Mouse (Mus musculus) brain, embryonic 14.5 days (tissue): ENCODE data around the gene Smdt1. TPM values are rescaled to one million over a fixed set of nuclear protein-coding genes. Genes with fewer than 3 reads are reported as not detected.

Source experiments
- DNase-seq: peaks from one replicate; pipeline ENCODE4 v3.0.0-alpha.2; 2011; ENCODE audit warnings: low read depth
- CTCF ChIP-seq: fragments of 200-500 bp; IDR thresholded peaks from 2 replicates; pipeline ENCODE4 v1.5.1; 2012; ENCODE audit warnings: inconsistent platforms, mild to moderate bottlenecking, moderate library complexity, borderline replicate concordance; ENCODE audit not compliant: insufficient read depth, insufficient read length; ENCODE audit errors: extremely low read depth
- POLR2A ChIP-seq: fragments of 200-500 bp; IDR thresholded peaks from 2 replicates; pipeline ENCODE4 v1.6.1; 2012; ENCODE audit warnings: mild to moderate bottlenecking, inconsistent platforms, borderline replicate concordance; ENCODE audit not compliant: poor library complexity, insufficient read depth, insufficient read length, severe bottlenecking; ENCODE audit errors: extremely low read depth
- polyA plus RNA-seq: library from polyadenylated mRNA; depleted of rRNA; stranded (reverse); fragments of >200 nt; gene quantifications from 2 replicates; pipeline ENCODE4 v1.2.3, GENCODE M21; 2012

Gene Smdt1
- polyA plus RNA-seq, 1 experiment: 231 TPM

DNA sequence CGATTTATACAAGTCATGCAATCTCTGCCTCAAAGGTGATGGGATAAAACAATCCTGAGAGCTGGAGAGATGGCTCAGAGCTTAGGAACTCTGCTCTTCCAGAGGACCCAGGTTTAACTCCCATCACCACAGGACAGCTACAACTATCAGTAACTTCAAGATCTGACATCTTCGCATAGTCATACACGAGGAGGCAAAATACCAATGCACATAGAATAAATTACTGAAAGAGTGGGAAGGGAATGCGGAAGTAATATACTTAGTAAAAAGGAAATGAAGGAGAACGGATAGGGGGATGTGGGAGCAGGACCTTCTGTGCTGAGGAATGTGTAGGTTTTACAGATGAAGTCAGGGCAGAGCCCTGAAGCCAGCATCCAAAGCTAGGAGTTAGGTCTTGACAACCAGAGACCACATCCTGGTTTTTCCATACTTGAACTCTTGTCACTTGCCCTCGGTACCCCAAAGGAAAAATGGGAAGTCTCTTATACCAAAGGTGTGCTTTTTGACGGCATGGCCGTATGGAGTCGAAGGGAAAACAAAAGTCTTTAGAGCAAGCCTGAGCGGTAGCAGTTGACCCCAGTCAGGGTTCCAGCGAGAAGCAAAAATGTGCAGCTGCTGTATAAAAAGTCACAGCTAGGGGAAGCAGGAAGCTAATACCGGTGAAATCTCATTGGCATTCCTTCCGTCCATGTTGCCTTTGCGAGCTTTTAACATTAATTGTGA, 8.0 kb downstream of the Smdt1 start:
- no peak for TF ChIP-seq POLR2A
- no peak for TF ChIP-seq CTCF
- no peak for DNase-seq

DNA sequence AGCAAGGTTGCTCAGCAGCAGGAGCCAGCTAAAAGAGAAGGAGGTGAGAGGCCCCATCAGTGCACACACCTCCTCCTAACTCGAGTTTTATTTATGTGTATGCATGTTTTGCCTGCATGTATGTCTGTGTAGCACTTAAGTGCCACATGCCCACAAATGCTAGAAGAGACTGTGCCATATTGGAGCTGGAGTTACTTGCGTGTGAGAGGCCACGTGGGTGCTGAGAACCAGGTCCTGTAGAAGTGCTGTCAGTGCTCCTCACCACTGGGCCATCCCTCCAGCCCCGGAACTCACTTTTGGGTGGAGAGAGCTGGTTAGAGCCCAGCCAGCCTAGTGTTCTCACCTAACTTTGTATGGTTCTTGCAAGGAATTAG, 8.5 kb downstream of the Smdt1 start:
- no peak for TF ChIP-seq CTCF
- no peak for TF ChIP-seq POLR2A
- no peak for DNase-seq

DNA sequence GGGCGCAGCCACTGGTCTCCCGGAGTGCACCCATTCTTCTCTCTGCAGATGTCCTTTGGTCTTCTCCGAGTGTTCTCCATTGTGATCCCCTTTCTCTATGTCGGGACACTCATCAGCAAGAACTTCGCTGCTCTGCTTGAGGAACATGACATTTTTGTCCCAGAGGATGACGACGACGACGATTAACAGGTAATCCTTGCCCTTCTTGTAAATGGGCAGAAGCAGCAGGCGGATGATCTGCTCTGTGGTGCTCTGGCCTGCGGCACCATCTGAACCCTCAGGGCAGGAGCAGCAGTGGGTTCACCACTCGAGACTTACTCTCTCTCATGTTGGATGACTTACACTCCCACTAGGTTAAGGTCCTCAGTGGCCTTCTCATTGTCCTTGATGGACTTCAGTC, 9.1 kb downstream of the Smdt1 start:
- DNase-seq: no peak
- TF ChIP-seq CTCF (no peak), POLR2A (no peak)

DNA sequence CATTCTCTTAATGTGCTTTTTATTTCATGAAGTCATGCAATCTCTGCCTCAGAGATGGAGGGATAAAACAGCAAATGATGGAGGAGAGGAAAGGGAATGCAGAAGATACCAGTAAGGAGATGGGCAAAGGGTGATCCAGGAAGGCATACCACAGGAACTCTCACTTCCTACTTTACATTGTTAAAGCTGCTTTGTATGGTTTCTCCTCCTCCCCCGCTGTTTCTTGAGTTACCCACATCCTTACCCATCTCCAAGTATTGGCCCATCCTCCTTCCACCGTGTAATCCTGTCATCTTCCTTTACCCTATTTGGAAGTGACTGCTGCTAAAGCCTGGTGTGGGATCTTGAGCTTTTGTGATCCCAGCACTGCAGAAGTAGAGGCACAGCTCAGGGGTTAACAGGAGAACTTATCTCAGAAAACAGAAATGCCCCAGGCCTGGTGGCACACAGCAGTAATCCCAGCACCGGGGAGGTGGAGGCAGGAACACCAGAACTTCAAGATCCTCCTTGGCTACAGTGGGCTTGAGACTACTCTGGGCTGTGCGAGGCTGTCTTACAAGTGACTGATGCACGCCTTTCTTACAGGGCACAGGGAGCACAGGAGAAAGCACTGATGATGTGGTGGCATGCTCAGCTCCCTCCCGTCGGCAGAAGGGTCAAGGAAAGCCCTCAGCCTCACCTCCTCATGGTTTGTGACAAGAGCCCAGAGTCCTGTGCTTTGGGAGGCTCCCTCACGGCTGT, 9.7 kb downstream of the Smdt1 start:
- no peak for TF ChIP-seq CTCF
- TF ChIP-seq POLR2A: no peak

DNA sequence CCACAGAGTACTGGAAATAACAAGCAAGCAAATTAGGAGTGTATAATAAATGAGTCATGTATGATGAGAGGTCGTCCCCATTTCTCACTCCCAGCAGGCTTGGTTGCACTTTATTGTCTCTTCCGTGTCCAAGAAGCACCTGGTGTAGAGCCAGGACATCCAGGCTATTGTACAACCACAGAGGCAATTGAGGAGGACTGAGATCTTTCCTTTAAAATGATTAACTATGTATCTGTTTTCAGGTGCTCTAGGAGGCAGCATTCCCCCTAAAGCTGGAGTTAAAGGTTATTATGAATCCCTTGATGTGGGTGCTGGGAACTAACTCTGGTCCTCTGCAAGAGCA, 10.2 kb downstream of the Smdt1 start:
- TF ChIP-seq CTCF (no peak), POLR2A (no peak)
- no peak for DNase-seq

More for the DNA sequence above, 9.7 kb downstream of the Smdt1 start:
- no peak for DNase-seq

DNA sequence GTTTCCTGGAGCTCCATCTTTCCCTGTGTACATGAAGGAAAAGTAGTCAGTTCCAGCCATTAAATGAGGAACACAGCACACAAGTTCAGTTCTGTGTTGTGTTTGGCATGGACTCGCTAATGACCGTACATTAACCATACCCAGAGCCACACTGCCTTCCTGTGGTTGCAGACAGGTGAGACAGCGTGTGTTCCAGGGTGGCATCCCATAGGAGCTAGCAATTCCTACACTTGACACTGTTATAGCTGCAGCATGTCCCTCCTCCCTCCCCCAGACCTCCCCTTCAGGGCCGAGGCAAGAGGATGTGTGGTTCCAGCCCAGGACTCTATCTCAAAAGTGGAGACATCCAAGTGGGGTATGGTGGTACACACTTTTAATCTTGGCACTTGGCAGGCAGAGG, 11.6 kb downstream of the Smdt1 start:
- TF ChIP-seq POLR2A (no peak), CTCF (no peak)
- no peak for DNase-seq

DNA sequence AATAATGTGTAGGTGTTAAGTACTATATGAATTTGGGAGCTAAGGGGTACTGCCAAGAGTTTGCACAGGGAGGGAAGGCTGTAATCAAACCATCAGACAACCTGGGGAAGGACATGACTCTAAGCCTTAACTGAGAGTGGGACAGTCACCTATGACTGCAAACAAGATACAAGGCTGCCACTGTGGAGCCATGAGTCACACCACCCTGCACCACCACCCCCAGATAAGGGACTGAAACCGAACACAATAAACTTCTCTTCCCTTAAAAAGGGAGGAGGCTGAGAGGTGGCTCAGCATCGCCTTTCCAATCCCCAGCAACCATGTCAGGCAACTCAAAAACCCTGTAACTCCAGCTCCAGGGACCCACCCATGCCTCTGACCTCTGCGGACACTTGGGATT, 12.7 kb downstream of the Smdt1 start:
- TF ChIP-seq CTCF (no peak), POLR2A (no peak)
- no peak for DNase-seq

DNA sequence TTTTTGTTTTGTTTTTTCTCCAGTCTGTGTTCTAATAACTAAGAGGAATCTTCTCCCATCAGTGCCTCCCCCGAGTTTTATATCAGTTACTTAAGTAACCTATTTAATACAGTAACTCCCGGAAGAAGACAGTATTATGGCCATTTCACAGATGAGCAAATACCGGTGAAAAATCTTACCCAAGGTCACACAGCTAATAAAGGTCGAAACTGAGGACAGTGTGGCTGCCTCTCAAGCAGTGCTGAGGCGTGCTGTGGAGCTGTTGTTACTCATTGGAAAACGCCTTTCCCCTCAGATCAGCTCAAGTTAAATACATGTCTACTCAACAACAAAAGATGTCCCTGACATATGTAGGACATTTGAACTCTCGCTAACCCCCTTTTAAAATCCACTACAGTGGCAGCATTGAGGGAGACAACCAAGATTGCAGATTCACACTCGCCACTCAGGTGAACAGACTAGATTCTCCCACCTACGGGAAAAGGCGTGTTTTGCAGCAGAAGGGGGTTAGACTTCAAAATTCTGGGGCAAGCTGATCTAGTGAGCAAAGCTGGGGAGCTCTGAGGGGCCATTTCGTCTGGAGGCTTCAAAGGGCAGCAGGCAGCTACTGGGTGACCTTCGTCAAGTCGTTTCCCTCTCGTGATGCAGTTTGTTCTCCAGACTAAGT, 14.5 kb downstream of the Smdt1 start:
- TF ChIP-seq POLR2A: no peak
- no peak for TF ChIP-seq CTCF

DNA sequence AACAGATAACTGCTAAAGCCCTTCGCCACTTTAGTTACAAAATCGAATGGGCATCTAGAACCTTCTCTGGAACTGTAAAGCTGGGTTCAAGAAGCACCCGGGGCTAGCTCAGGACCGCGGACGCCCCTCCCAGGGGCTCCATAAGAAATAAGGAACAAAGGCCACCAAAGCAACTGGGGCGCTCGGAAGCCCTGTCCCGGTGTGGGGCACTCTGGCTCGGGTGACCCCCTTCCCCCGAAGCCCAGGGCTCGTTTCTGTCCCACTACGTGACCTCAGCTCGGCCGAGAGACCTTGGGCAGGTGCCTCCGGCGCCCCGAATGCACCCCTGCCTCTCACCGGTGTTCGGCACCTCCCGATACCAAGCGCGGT, 15.0 kb downstream of the Smdt1 start:
- TF ChIP-seq CTCF: no peak
- TF ChIP-seq POLR2A: no peak
- DNase-seq: no peak

More for the DNA sequence above, 14.5 kb downstream of the Smdt1 start:
- DNase-seq: peak; percentile 25

DNA sequence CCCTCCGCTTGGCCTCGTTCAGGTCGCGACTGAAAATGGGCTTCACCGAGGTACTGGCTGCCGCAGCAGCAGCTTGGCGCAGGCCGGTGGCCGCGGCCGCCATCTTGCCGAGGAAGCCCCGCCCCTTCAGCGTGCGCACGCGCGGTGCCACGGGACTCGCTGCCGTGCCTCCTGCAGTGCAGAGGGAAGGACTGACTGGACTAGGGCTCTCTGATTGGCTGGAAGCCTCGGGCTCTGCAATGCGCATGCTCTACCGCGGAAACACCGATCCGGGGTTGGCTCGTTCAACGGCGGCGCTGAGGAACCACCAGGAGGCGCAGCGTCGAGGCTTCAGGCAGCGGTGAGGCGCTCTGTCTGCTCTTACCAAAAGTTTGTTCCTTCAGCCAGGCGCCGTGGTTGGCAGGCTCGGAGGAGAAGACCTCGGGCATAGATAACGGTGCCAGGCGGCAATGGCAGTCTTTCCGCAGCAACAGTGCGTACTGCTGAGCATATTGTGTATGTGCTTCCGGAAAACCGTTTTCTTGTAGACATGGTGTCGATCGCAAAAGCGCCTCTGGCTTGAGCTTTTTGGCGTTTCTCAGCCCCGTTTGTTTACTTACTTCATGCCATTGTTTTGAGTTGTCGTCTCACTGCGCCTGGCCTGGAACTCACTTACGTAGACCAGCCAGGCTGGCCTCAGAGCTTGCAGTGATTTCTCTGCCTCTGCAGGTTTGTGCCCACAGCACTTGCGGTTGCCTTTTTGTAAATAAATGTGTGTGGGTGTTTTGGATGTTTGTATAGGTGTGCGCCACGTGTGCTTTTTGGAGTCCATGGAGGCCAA, 15.6 kb downstream of the Smdt1 start, which contains the start of gene Ndufa6:
TSS of gene Ndufa6 (minus strand) at position 197 of the 820 bp plus-strand sequence.
- TF ChIP-seq CTCF (peak; percentile 94), POLR2A (peak; percentile 98)
- peak; percentile 100 for DNase-seq

DNA sequence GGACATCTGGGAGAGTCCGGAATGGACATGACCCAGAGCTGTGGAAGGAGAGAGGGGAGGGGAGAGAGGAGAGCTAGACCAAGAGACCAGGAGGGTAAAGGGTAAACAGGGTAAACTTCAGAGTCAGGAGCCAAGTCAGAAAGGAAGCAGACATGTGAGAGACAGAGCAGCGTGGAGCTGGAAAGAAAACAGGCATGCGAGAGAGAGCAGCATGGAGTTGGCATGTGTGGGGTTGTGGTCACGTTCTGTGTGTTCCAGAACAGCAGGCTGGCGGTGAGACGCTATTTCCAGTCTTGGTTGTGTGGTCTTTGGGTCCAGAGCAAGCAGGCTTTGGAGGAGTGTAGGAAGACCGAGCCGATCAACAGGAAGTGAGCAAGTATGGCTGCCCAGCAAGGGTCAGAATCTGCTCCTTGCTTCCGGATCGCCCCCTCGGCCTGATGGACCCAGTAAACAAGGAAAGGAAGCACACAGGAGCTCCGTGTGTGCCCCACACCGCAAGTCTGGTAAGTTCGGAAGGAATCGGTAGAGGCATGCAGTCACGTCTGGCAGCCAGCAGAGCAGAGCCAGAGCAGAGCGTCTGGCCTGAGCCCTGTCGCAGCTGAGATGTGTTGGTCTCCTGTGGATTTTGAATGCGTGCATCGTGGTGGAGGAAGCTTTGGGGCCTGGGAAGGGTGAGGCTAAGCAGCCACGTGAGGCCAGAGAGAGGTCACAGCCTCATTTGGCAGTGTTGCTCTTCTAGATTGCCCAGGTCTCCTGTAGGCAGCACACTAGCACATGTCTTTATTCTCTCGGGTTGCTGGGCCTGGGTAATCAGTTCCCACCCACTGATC, 19.9 kb downstream of the Smdt1 start:
- no peak for DNase-seq
- TF ChIP-seq POLR2A: no peak
- no peak for TF ChIP-seq CTCF
